Mouse (Mus musculus) midbrain, embryonic 16.5 days (tissue): ENCODE data around the gene Fasn. TPM values are rescaled to one million over a fixed set of nuclear protein-coding genes. Genes with fewer than 3 reads are reported as not detected.
"Not testable (repeated sequence)": the region's sequence is repeated elsewhere in the genome, so short reads cannot be mapped to it uniquely, and the experiment has no call there.

ENCODE experiments used
- ATAC-seq: fragments of 200-750 bp; cut with Nextera tagmentation; 2 replicates; pipeline ENCODE4 v1.8.0; 2017; ENCODE audit warnings: moderate TSS enrichment
- H3K27ac ChIP-seq: fragments of 300-500 bp; sonication (generic); 2 replicates; pipeline ENCODE4 v1.5.1; 2014; ENCODE audit warnings: mild to moderate bottlenecking, low read length, mixed read lengths
- H3K27me3 ChIP-seq: fragments of 300-500 bp; sonication (generic); 2 replicates; pipeline ENCODE4 v1.6.1; 2014; ENCODE audit warnings: low read depth, low read length, mixed read lengths; ENCODE audit not compliant: control insufficient read depth, insufficient read depth
- H3K36me3 ChIP-seq: fragments of 300-500 bp; sonication (generic); 2 replicates; pipeline ENCODE4 v1.6.1; 2014; ENCODE audit warnings: mild to moderate bottlenecking, low read length, moderate library complexity, mixed read lengths; ENCODE audit not compliant: control insufficient read depth, insufficient read depth
- H3K4me1 ChIP-seq: fragments of 300-500 bp; sonication (generic); 2 replicates; pipeline ENCODE4 v1.6.1; 2014; ENCODE audit warnings: mild to moderate bottlenecking, low read length, mixed read lengths; ENCODE audit not compliant: control insufficient read depth, insufficient read depth
- H3K4me2 ChIP-seq: fragments of 300-500 bp; sonication (generic); 2 replicates; pipeline ENCODE4 v1.6.1; 2014; ENCODE audit warnings: mild to moderate bottlenecking, low read length, mixed read lengths
- H3K4me3 ChIP-seq: fragments of 300-500 bp; sonication (generic); 2 replicates; pipeline ENCODE4 v1.5.1; 2014; ENCODE audit warnings: low read depth, mild to moderate bottlenecking, low read length, moderate library complexity, mixed read lengths
- H3K9ac ChIP-seq: fragments of 300-500 bp; sonication (generic); 2 replicates; pipeline ENCODE4 v1.6.1; 2014; ENCODE audit warnings: low read depth, low read length, mixed read lengths
- H3K9me3 ChIP-seq: fragments of 300-500 bp; sonication (generic); replicated peaks from 2 replicates; pipeline ENCODE4 v1.6.1; 2014; ENCODE audit warnings: mild to moderate bottlenecking, low read length, mixed read lengths; ENCODE audit not compliant: control insufficient read depth, poor library complexity, severe bottlenecking
- WGBS: fragments of 180-500 bp; shearing (Covaris S2); extraction: QIAGEN DNeasy Blood & Tissue Kit; methylation state at CpG from one replicate; pipeline ENCODE4 v1.1.7; 2014; 5-methylcytosine and 5-hydroxymethylcytosine counted together
- polyA plus RNA-seq: library from polyadenylated mRNA; unstranded; fragments of >200 nt; fragmentation: Nextera tagmentation; extraction: Ambion mirVana; gene quantifications from 2 replicates; pipeline ENCODE4 v1.2.1, GENCODE M21; 2015

Fasn gene
- polyA plus RNA-seq, 1 experiment from 2014 or later = 108 TPM

DNA sequence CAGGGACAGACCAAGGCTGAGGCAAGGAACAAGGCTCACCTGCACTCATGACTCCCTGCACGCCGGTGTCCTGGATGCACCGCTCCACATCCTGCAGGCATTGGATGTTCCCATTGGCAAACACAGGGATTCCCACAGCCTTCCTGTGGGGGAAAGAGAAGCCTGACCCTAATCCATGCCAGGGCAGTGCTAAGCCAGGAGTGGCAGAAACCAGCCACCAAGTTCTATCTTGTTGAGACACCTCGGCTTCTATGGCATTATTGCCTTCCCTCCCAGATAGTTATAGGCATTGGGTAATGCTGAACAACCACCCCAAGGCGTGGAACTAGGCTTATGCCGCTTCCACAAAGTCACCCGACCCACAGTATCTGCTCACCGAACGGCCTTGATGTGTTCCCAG is 31.7 kb downstream of the Fasn start:
- Histone ChIP-seq H3K9ac (no peak overlapping the region), H3K27ac (no peak overlapping the region), H3K9me3 (no peaks in the 10 kb centered on the region), H3K4me3 (no peak overlapping the region), H3K4me2 (no peak overlapping the region), H3K27me3 (no peaks in the 10 kb centered on the region), H3K36me3 (peaks cover 32% of the 10 kb centered on the region), H3K4me1 (peaks cover 13% of the 10 kb centered on the region)
- ATAC-seq = no peak
- whole genome bisulfite sequencing = 95% methylated on average over 9 of the region's 9 CpGs

DNA sequence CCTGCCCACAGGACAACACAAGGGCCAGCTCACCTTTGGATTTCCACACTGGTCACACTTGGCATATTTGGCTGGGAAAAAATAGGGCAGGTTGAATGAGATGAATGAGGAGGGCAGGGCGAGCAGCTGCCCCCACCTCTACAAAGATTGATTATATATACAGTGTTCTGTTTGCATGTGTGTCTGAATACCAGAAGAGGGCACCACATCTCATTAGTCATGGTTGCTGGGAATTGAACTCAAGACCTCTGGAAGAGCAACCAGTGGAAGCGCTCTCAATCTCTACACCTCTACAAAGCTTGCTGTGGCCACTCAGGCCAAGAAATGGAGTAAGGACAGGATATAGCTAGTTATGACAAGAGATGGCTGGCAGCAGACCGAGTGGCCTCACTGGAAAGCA is 34.5 kb downstream of the Fasn start:
- no peak overlapping the region for H3K27ac ChIP-seq
- no peak for ATAC-seq
- no peak overlapping the region for H3K9ac ChIP-seq
- no peak overlapping the region for H3K4me2 ChIP-seq
- H3K4me1 ChIP-seq = peaks cover 12% of the 10 kb centered on the region
- H3K9me3 ChIP-seq = no peaks in the 10 kb centered on the region
- 91% methylated on average over 3 of the region's 3 CpGs for WGBS
- H3K36me3 ChIP-seq = peaks cover 42% of the 10 kb centered on the region
- no peaks in the 10 kb centered on the region for H3K27me3 ChIP-seq
- no peak overlapping the region for H3K4me3 ChIP-seq

DNA sequence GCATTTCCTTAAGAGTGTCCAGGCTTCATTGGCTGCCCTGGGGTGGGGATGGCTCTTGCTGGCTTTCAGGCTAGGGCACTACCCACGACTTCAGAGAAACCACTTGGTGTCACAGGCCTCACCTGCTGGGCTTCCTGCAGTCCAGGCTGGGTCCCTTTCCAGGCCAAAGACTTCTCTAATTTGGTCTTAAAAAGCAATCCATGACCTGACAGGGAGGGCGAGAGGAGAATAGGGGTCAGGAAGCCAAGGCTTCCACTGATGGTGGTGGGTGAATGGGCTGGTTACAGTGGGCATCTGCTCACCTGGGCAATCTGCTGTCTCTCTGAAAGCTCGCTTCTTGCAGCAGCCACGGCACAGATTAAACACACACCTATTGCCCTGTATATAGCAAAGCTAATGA is 35.0 kb downstream of the Fasn start:
- H3K9me3 ChIP-seq = no peaks in the 10 kb centered on the region
- no peak overlapping the region for H3K27ac ChIP-seq
- ATAC-seq = no peak
- no peaks in the 10 kb centered on the region for H3K27me3 ChIP-seq
- no peak overlapping the region for H3K4me3 ChIP-seq
- 92% methylated on average over 4 of the region's 4 CpGs for WGBS
- H3K36me3 ChIP-seq = peaks cover 42% of the 10 kb centered on the region
- no peak overlapping the region for H3K9ac ChIP-seq
- no peak overlapping the region for H3K4me2 ChIP-seq
- H3K4me1 ChIP-seq = peaks cover 10% of the 10 kb centered on the region

DNA sequence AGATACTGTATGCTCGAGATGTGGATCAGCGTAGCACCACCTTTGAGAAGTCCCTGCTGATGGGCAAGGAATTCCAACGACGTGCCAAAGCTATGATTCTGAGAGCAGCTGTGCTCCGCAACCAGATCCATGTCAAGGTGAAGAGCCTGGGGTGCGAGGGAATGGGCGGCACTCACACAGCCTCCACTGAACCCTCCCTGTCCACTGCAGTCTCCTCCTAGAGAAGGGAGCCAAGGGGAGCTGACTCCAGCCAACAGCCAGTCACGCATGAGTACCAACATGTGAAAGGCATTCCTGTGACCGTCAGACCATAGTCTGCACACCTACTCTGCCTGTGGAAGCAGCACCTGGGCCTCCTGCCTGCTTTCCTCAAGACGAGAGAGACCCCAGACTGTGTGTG is 35.9 kb downstream of the Fasn start:
- 88% methylated on average over 9 of the region's 10 CpGs for WGBS
- ATAC-seq, H3K9ac ChIP-seq, H3K4me3 ChIP-seq, H3K27me3 ChIP-seq, H3K4me2 ChIP-seq, H3K27ac ChIP-seq, H3K9me3 ChIP-seq: not testable (repeated sequence)
- H3K36me3 ChIP-seq = peaks cover 39% of the 10 kb centered on the region
- H3K4me1 ChIP-seq = peaks cover 11% of the 10 kb centered on the region

DNA sequence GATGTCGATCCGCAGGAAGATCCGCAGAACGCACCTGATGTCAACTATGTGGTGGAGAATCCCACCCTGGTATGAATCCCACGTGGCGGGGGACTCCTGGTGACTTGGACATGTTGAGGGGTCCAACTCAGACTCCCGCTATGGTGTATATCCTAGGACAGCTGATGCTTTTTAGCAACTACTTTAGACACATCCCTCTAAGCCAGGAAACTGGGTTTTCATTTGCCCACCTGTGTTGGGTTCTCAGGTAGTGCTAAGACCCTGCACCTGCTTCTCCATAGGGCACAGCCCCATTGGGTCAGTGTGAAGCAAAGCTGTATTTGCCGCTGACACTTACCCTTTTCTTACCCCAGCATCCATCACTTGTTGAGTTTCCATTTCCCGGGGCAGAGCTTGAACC is 39.2 kb downstream of the Fasn start:
- peaks cover 33% of the 10 kb centered on the region for H3K36me3 ChIP-seq
- H3K9ac ChIP-seq = peak overlapping the region; percentile 96
- H3K9me3 ChIP-seq = no peaks in the 10 kb centered on the region
- H3K27ac ChIP-seq = no peak overlapping the region; the same call in 1 of the 2 replicates
- WGBS = 35% methylated on average over 9 of the region's 9 CpGs
- no peaks in the 10 kb centered on the region for H3K27me3 ChIP-seq
- peak overlapping the region; percentile 92 for H3K4me2 ChIP-seq
- H3K4me1 ChIP-seq = peaks cover 19% of the 10 kb centered on the region
- peak overlapping the region; percentile 66 for H3K4me3 ChIP-seq
- ATAC-seq = no peak

DNA sequence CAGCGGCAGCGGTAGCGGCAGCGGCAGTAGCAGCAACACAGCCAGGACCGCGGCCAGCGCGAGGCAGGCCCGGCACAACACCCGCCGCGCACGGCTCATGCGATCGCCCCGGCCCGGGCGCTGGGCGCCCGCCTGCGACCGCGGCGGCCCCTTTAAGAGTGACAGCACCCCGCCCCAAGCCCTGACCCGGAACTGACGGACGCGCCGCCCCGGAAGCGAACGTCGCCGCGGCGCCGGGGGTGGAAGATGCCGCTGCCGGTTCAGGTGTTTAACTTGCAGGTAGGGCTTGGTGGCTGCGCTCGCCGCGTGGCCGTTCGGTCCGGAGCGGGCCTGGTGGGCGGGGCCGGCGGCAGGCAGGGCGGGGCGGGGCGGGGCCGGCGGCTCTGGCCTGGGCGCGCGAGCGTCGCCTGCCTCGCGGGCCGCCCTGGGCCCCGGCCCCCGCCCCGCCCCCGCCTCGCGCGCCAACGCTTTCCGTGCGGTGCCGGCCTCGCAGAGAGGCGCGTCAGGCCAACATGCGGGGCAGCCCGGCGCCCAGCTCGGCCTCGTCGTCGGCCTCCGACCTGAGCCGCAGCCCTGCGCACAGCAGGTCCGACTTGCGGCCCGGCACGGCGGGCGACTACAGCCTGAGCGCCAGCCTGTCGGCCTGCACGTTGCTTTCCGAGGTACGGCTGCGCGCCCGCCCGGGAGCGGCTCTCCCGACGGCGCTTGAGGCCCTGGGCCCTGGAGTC is 40.1 kb downstream of the Fasn start, which contains the start of the genes Rfng and Gps1:
TSS of gene Rfng (minus strand) at position 144 of the 728 bp plus-strand sequence.
TSS of gene Gps1 (plus strand) at position 209 of the 728 bp plus-strand sequence.
- no peaks in the 10 kb centered on the region for H3K9me3 ChIP-seq
- H3K4me3 ChIP-seq = peak within 1 kb of the TSS; percentile 66
- ATAC-seq = peak; percentile 91
- H3K4me2 ChIP-seq = peak within 1 kb of the TSS; percentile 92
- H3K36me3 ChIP-seq = peaks cover 28% of the 10 kb centered on the region
- peak within 1 kb of the TSS; percentile 96 for H3K9ac ChIP-seq
- H3K4me1 ChIP-seq = peaks cover 19% of the 10 kb centered on the region
- WGBS = under 1% methylated on average over 90 of the region's 107 CpGs
- H3K27me3 ChIP-seq = no peaks in the 10 kb centered on the region
- peak within 1 kb of the TSS; percentile 70 for H3K27ac ChIP-seq

DNA sequence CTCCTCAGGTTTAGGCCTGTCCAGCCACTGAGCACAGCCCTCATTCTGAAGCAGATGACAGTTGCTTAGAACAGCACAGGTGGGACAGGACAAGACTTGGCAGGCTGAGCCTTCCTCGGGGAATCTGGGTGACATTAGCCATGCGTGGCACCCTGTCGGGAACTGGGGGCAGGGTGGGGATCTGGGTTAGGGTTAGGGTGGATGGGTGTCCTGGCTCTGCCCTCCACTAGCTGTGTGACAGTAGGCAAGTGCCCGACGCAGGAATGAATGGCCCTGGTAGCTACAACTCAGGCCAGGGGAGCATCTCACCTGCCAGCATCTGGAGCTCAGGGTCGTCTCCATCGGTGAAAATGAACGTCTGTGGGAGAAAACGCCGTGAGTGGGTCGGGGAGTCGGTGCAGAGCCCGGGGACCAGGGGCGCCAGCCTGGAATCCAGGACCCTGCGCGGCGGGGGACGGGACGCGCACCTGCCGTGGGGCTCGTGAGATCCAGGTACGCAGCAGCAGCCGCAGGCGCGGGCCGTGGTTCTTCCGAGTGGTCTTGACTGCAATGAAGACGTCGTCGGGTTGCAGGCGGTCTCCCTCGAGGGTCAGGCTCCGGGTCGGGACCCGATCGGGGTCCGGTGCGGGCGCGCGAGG is 40.8 kb downstream of the Fasn start:
- H3K4me1 ChIP-seq = peaks cover 19% of the 10 kb centered on the region
- WGBS = 2% methylated on average over 42 of the region's 42 CpGs

DNA sequence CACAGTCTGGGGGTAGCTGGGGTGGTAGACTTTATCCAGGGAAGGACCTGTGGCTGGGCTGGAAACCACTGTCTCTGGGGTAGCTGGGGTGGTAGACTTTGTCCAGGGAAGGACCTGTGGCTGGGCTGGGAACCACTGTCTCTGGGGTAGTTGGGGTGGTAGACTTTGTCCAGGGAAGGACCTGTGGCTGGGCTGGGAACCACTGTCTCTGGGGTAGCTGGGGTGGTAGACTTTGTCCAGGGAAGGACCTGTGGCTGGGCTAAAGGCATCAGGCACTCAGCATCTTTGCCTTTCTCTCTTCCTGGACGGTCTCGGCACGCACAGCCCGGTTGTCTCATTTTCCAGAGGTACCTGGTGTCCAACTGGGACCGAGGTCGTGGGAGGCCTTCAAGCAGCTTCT is 43.0 kb downstream of the Fasn start:
- not testable (repeated sequence) for H3K27me3 ChIP-seq, H3K4me3 ChIP-seq, H3K27ac ChIP-seq, ATAC-seq, H3K9me3 ChIP-seq, H3K4me2 ChIP-seq, H3K9ac ChIP-seq
- H3K4me1 ChIP-seq = peaks cover 19% of the 10 kb centered on the region
- WGBS = 95% methylated on average over 6 of the region's 6 CpGs
- peaks cover 13% of the 10 kb centered on the region; the same call in 1 of the 2 replicates for H3K36me3 ChIP-seq

More for the DNA sequence above, 40.8 kb downstream of the Fasn start:
- H3K9ac ChIP-seq = peak overlapping the region; percentile 96
- H3K27ac ChIP-seq = peak overlapping the region; percentile 70
- no peaks in the 10 kb centered on the region for H3K27me3 ChIP-seq
- peak overlapping the region; percentile 66 for H3K4me3 ChIP-seq
- H3K4me2 ChIP-seq = peak overlapping the region; percentile 80
- peak; percentile 22 for ATAC-seq
- H3K9me3 ChIP-seq = no peaks in the 10 kb centered on the region
- H3K36me3 ChIP-seq = peaks cover 25% of the 10 kb centered on the region; the same call in 1 of the 2 replicates

DNA sequence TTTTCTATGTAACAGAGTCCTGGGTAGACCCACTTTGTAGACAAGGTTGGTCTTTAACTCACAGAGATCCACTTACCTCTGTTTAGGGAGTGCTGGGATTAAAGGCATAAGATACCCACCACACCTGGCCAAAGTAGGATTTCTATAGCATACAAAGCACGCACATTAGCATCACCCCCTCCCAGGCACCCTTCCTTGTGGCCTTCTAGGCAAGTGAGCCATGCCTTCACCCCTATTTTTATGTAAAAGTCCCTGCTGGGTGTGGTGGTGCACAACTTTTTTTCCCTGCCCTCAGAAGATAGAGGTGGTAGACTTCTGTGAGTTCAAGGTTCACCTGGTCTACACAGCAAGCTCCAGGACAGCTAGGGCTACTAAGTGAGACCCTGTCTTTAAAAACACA is 44.5 kb downstream of the Fasn start:
- Histone ChIP-seq H3K9me3 (no peaks in the 10 kb centered on the region), H3K9ac (no peak overlapping the region), H3K4me1 (peaks cover 10% of the 10 kb centered on the region), H3K27ac (no peak overlapping the region), H3K27me3 (no peaks in the 10 kb centered on the region), H3K4me2 (no peak overlapping the region), H3K4me3 (no peak overlapping the region), H3K36me3 (peaks cover 13% of the 10 kb centered on the region; the same call in 1 of the 2 replicates)
- 74% methylated on average over 1 of the region's 1 CpGs for WGBS
- no peak for ATAC-seq
